Mouse (Mus musculus) CH12.LX (cell line): ENCODE measurements around the gene Kif26b. TPM values are rescaled to one million over a fixed set of nuclear protein-coding genes. Genes with fewer than 3 reads are reported as not detected.

Source experiments
- DNase-seq: peaks from one replicate; pipeline ENCODE4 v3.0.0-alpha.2; 2013; ENCODE audit errors: extremely low read depth
- H3K27ac ChIP-seq: 2 replicates; pipeline ENCODE4 v1.5.1; 2012; ENCODE audit warnings: low read depth, mild to moderate bottlenecking, control low read depth, moderate library complexity; ENCODE audit not compliant: insufficient read depth
- H3K27me3 ChIP-seq: replicated peaks from 2 replicates; pipeline ENCODE3; 2012; ENCODE audit warnings: inconsistent platforms
- H3K36me3 ChIP-seq, 2 experiments: replicated peaks in 1 of 2; 2 replicates each; pipeline versions ENCODE3 to v1.6.1; 2012; ENCODE audit warnings: inconsistent platforms in 1 of 2, low read length in 1 of 2, mild to moderate bottlenecking in 1 of 2, mixed read lengths in 1 of 2, moderate library complexity in 1 of 2; ENCODE audit not compliant: control insufficient read depth in 1 of 2, insufficient read depth in 1 of 2
- H3K4me1 ChIP-seq, 2 experiments: 2 replicates each; pipeline ENCODE4 v1.6.1; 2012; ENCODE audit warnings: inconsistent platforms in 1 of 2, moderate library complexity in 1 of 2; ENCODE audit not compliant: insufficient read depth in 2 of 2, control insufficient read depth in 1 of 2
- H3K4me2 ChIP-seq: 2 replicates; pipeline ENCODE4 v1.6.1; 2012; ENCODE audit warnings: low read depth, mild to moderate bottlenecking, control low read depth; ENCODE audit not compliant: poor library complexity, insufficient read depth, severe bottlenecking
- H3K4me3 ChIP-seq, 3 experiments: fragments of 150-350 bp in 1 of 3; sonication (generic) in 1 of 3; replicated peaks in 1 of 3; 2 replicates each; pipeline versions ENCODE3 to v1.5.1; 2011 to 2012; ENCODE audit warnings: low read depth in 2 of 3, low read length in 2 of 3, mild to moderate bottlenecking in 2 of 3, moderate library complexity in 2 of 3, control low read depth in 1 of 3, improper control_type of control experiment in 1 of 3, inconsistent platforms in 1 of 3, mixed read lengths in 1 of 3; ENCODE audit not compliant: poor library complexity in 1 of 3
- H3K79me2 ChIP-seq: replicated peaks from 2 replicates; pipeline ENCODE4 v1.6.1; 2012; ENCODE audit warnings: mild to moderate bottlenecking, moderate library complexity; ENCODE audit not compliant: control insufficient read depth, poor library complexity, insufficient read depth, severe bottlenecking; ENCODE audit errors: extremely low read depth
- H3K9ac ChIP-seq: 2 replicates; pipeline ENCODE4 v1.6.1; 2012; ENCODE audit warnings: low read depth, mild to moderate bottlenecking, control low read depth, moderate library complexity; ENCODE audit not compliant: insufficient read depth
- H3K9me3 ChIP-seq: replicated peaks from 2 replicates; pipeline ENCODE3; 2012; ENCODE audit warnings: low read length, inconsistent platforms, mixed read lengths
- BHLHE40 ChIP-seq: IDR thresholded peaks from 2 replicates; pipeline ENCODE4 v1.6.1; 2011; ENCODE audit warnings: mild to moderate bottlenecking, low read depth, low read length, improper control_type of control experiment
- CHD1 ChIP-seq: IDR thresholded peaks from 2 replicates; pipeline ENCODE4 v1.6.1; 2012; ENCODE audit warnings: low read depth, low read length, improper control_type of control experiment, inconsistent platforms
- JUND ChIP-seq: conservative IDR thresholded peaks from 2 replicates; pipeline ENCODE4 v1.6.1; 2011; ENCODE audit warnings: low read depth, low read length, improper control_type of control experiment
- KAT2A ChIP-seq: IDR thresholded peaks from 2 replicates; pipeline ENCODE4 v1.6.1; 2012; ENCODE audit warnings: low read length, improper control_type of control experiment, inconsistent platforms; ENCODE audit not compliant: insufficient replicate concordance
- MAFK ChIP-seq: IDR thresholded peaks from 2 replicates; pipeline ENCODE4 v1.6.1; 2011; ENCODE audit warnings: low read length, improper control_type of control experiment; ENCODE audit not compliant: insufficient replicate concordance
- MAZ ChIP-seq: IDR thresholded peaks from 2 replicates; pipeline ENCODE4 v1.6.1; 2012; ENCODE audit warnings: low read depth, mild to moderate bottlenecking, inconsistent platforms, low read length, improper control_type of control experiment, moderate library complexity
- NRF1 ChIP-seq: IDR thresholded peaks from 2 replicates; pipeline ENCODE4 v1.6.1; 2014; ENCODE audit warnings: low read depth, mild to moderate bottlenecking, inconsistent platforms, low read length, improper control_type of control experiment, moderate library complexity
- PAX5 ChIP-seq: IDR thresholded peaks from 2 replicates; pipeline ENCODE4 v1.6.1; 2012; ENCODE audit warnings: low read length, inconsistent platforms, mixed read lengths
- RCOR1 ChIP-seq: conservative IDR thresholded peaks from 2 replicates; pipeline ENCODE4 v1.6.1; 2012; ENCODE audit warnings: low read depth, mild to moderate bottlenecking, inconsistent platforms, low read length, improper control_type of control experiment
- SMC3 ChIP-seq: IDR thresholded peaks from 2 replicates; pipeline ENCODE4 v1.6.1; 2011; ENCODE audit warnings: low read depth, low read length, improper control_type of control experiment
- USF1 ChIP-seq: IDR thresholded peaks from 2 replicates; pipeline ENCODE4 v1.6.1; 2014; ENCODE audit warnings: low read depth, mild to moderate bottlenecking, inconsistent platforms, low read length, improper control_type of control experiment
- USF2 ChIP-seq: conservative IDR thresholded peaks from 2 replicates; pipeline ENCODE4 v1.6.1; 2011; ENCODE audit warnings: low read depth, low read length, improper control_type of control experiment
- dilution Hi-C: fragments of 300-500 bp; cut with MboI; formaldehyde crosslinking; loops from 2 replicates; pipeline ENCODE4 v1.14.3; 2020; ENCODE audit warnings: low sequenced_read_pairs; ENCODE audit not compliant: extremely low pct_unique_long_range_greater_than_20kb, extremely low pct_ligation_motif_present
- in situ Hi-C: fragments of 300-500 bp; cut with MboI; formaldehyde crosslinking; loops from 3 replicates; pipeline ENCODE4 v1.14.3; 2019; ENCODE audit warnings: low sequenced_read_pairs, low pct_ligation_motif_present, low pct_unique_long_range_greater_than_20kb, mixed read lengths
- polyA plus RNA-seq: library from polyadenylated mRNA; unstranded; fragments of >175 nt; gene quantifications from 2 replicates; pipeline ENCODE4 v1.2.1, GENCODE M21; 2012; ENCODE audit warnings: low read depth; ENCODE audit not compliant: insufficient read length
- total RNA-seq, 2 experiments: library from RNA; depleted of rRNA; stranded (reverse); fragments of 300-350 nt in 1 of 2; fragments of >200 nt in 1 of 2; gene quantifications; 2 replicates each; pipeline ENCODE4 v1.2.3; 2012 to 2014

Gene Kif26b
- total and polyA plus RNA-seq, 3 experiments, result 0.09 TPM; not detected in 2

- no peaks in the 10 kb centered on the region for H3K27me3 ChIP-seq
- H3K79me2 ChIP-seq, result no peaks in the 10 kb centered on the region
- no peak overlapping the region for H3K4me2 ChIP-seq
- in situ Hi-C loops, result no loop called here
- H3K9ac ChIP-seq, result no peak overlapping the region
- no peaks in the 10 kb centered on the region for H3K36me3 ChIP-seq
- no peaks in the 10 kb centered on the region for H3K9me3 ChIP-seq
- TF ChIP-seq MAZ, result no peak
- no peak overlapping the region for H3K4me3 ChIP-seq
- DNase-seq, result no peak
- H3K27ac ChIP-seq, result no peak overlapping the region
- dilution Hi-C loops, result no loop called here
- no peaks in the 10 kb centered on the region for H3K4me1 ChIP-seq
Observed at GRCm38 (mm10) chr1:178981641-178982040, 452.7 kb downstream of the Kif26b start.

GRCm38 (mm10) chr1:178988176-178988575, 459.3 kb downstream of the Kif26b start:
- Histone ChIP-seq H3K4me3 (no peak overlapping the region), H3K9ac (no peak overlapping the region), H3K27ac (no peak overlapping the region), H3K9me3 (no peaks in the 10 kb centered on the region), H3K4me2 (no peak overlapping the region)
- dilution Hi-C loops, result no loop called here
- no peak for TF ChIP-seq KAT2A
- no peak for TF ChIP-seq SMC3
- no peak for TF ChIP-seq PAX5
- TF ChIP-seq NRF1, result no peak
- TF ChIP-seq JUND, result no peak
- no peak for TF ChIP-seq USF1
- TF ChIP-seq MAFK, result no peak
- no peak for TF ChIP-seq BHLHE40
- TF ChIP-seq RCOR1, result no peak
- TF ChIP-seq CHD1, result no peak
- TF ChIP-seq USF2, result no peak
- TF ChIP-seq, all 38 proteins: peak for 0
- H3K27me3 ChIP-seq, result no peaks in the 10 kb centered on the region
- no peaks in the 10 kb centered on the region for H3K36me3 ChIP-seq
- no peak for DNase-seq
- no peaks in the 10 kb centered on the region for H3K79me2 ChIP-seq
- in situ Hi-C loops, result no loop called here
- no peaks in the 10 kb centered on the region for H3K4me1 ChIP-seq

Other genes starting within 250 kb of the Kif26b start
- 9.9 and 15.3 TPM in 2 replicates for gene Cox20, start 210.0 kb upstream of the Kif26b start, total RNA-seq (2012; rRNA removed)
- 19.1 and 23.9 TPM in 2 replicates for gene Cox20, start 210.0 kb upstream of the Kif26b start, total RNA-seq (2014; rRNA removed)
- gene Cox20, start 210.0 kb upstream of the Kif26b start, polyA plus RNA-seq, result 21.2 and 26.0 TPM in 2 replicates
- gene Hnrnpu, start 191.3 kb upstream of the Kif26b start, total RNA-seq (2012; rRNA removed), result 346 and 491 TPM in 2 replicates
- 359 and 397 TPM in 2 replicates for gene Hnrnpu, start 191.3 kb upstream of the Kif26b start, total RNA-seq (2014; rRNA removed)
- 853 and 911 TPM in 2 replicates for gene Hnrnpu, start 191.3 kb upstream of the Kif26b start, polyA plus RNA-seq
- 1.2 and 1.5 TPM in 2 replicates for gene Efcab2, start 123.0 kb upstream of the Kif26b start, total RNA-seq (2012; rRNA removed)
- 1.8 TPM in 2 replicates for gene Efcab2, start 123.0 kb upstream of the Kif26b start, total RNA-seq (2014; rRNA removed)
- 2.8 and 3.2 TPM in 2 replicates for gene Efcab2, start 123.0 kb upstream of the Kif26b start, polyA plus RNA-seq